Mouse (Mus musculus): ENCODE measurements around the gene Pde2a. TPM values are rescaled to one million over a fixed set of nuclear protein-coding genes. Genes with fewer than 3 reads are reported as not detected.

Gene Pde2a
- polyA plus RNA-seq, 1 experiment = 33.2 TPM

GRCm38 (mm10) chr7:101450422-101451401 is 29.2 kb downstream of the Pde2a start:
- H3K27ac ChIP-seq (ENCODE audit: control insufficient read depth, insufficient read depth, low read depth, low read length, poor library complexity) = peak overlapping the region; percentile 71
- H3K4me3 ChIP-seq (replicated peaks; ENCODE audit: control insufficient read depth, low read depth, low read length) = peak overlapping the region; percentile 81
- WGBS = under 1% methylated on average over 68 of the region's 68 CpGs
- TF ChIP-seq POLR2A (IDR thresholded peaks at IDR 0.05; ENCODE audit: borderline replicate concordance, control insufficient read depth, low read depth, low read length) (0 out of 2 replicates have a peak, but pooled peaks have one; percentile 2), CTCF (IDR thresholded peaks at IDR 0.05; ENCODE audit: control insufficient read depth, insufficient read depth, low read length) (peak; percentile 96)
- peaks cover 18% of the 10 kb centered on the region for H3K4me1 ChIP-seq (ENCODE audit: control insufficient read depth, insufficient read depth, low read length)

- 64% methylated on average over 3 of the region's 3 CpGs for WGBS
- Histone ChIP-seq H3K27ac (ENCODE audit: control insufficient read depth, insufficient read depth, low read depth, low read length, poor library complexity) (no peak overlapping the region; the same call in 1 of the 2 replicates), H3K4me1 (ENCODE audit: control insufficient read depth, insufficient read depth, low read length) (peaks cover 29% of the 10 kb centered on the region), H3K4me3 (replicated peaks; ENCODE audit: control insufficient read depth, low read depth, low read length) (peak overlapping the region; percentile 81)
- TF ChIP-seq POLR2A (IDR thresholded peaks at IDR 0.05; ENCODE audit: borderline replicate concordance, control insufficient read depth, low read depth, low read length) (no peak), CTCF (IDR thresholded peaks at IDR 0.05; ENCODE audit: control insufficient read depth, insufficient read depth, low read length) (no peak)
Observed at GRCm38 (mm10) chr7:101452669-101453068, 31.2 kb downstream of the Pde2a start.

GRCm38 (mm10) chr7:101453296-101453695 is 31.8 kb downstream of the Pde2a start:
- TF ChIP-seq POLR2A (IDR thresholded peaks at IDR 0.05; ENCODE audit: borderline replicate concordance, control insufficient read depth, low read depth, low read length) (no peak), CTCF (IDR thresholded peaks at IDR 0.05; ENCODE audit: control insufficient read depth, insufficient read depth, low read length) (no peak)
- H3K27ac ChIP-seq (ENCODE audit: control insufficient read depth, insufficient read depth, low read depth, low read length, poor library complexity) = peak overlapping the region; percentile 11; the same call in 1 of the 2 replicates
- peaks cover 32% of the 10 kb centered on the region for H3K4me1 ChIP-seq (ENCODE audit: control insufficient read depth, insufficient read depth, low read length)
- WGBS = 68% methylated on average over 3 of the region's 3 CpGs
- H3K4me3 ChIP-seq (replicated peaks; ENCODE audit: control insufficient read depth, low read depth, low read length) = peak overlapping the region; percentile 81

- Histone ChIP-seq H3K4me3 (replicated peaks; ENCODE audit: control insufficient read depth, low read depth, low read length) (peak overlapping the region; percentile 81), H3K4me1 (ENCODE audit: control insufficient read depth, insufficient read depth, low read length) (peaks cover 32% of the 10 kb centered on the region), H3K27ac (ENCODE audit: control insufficient read depth, insufficient read depth, low read depth, low read length, poor library complexity) (peak overlapping the region; percentile 11)
- WGBS = 15% methylated on average over 8 of the region's 8 CpGs
- TF ChIP-seq CTCF (IDR thresholded peaks at IDR 0.05; ENCODE audit: control insufficient read depth, insufficient read depth, low read length) (no peak), POLR2A (IDR thresholded peaks at IDR 0.05; ENCODE audit: borderline replicate concordance, control insufficient read depth, low read depth, low read length) (no peak)
Observed at GRCm38 (mm10) chr7:101453725-101454124, 32.2 kb downstream of the Pde2a start.

GRCm38 (mm10) chr7:101454479-101454878 is 33.0 kb downstream of the Pde2a start:
- TF ChIP-seq CTCF (IDR thresholded peaks at IDR 0.05; ENCODE audit: control insufficient read depth, insufficient read depth, low read length) (no peak), POLR2A (IDR thresholded peaks at IDR 0.05; ENCODE audit: borderline replicate concordance, control insufficient read depth, low read depth, low read length) (no peak)
- Histone ChIP-seq H3K4me3 (replicated peaks; ENCODE audit: control insufficient read depth, low read depth, low read length) (peak overlapping the region; percentile 12), H3K4me1 (ENCODE audit: control insufficient read depth, insufficient read depth, low read length) (peaks cover 32% of the 10 kb centered on the region), H3K27ac (ENCODE audit: control insufficient read depth, insufficient read depth, low read depth, low read length, poor library complexity) (peak overlapping the region; percentile 26; the same call in 1 of the 2 replicates)
- 7% methylated on average over 9 of the region's 9 CpGs for WGBS

GRCm38 (mm10) chr7:101455141-101455540 is 33.6 kb downstream of the Pde2a start:
- H3K4me1 ChIP-seq (ENCODE audit: control insufficient read depth, insufficient read depth, low read length) = peaks cover 35% of the 10 kb centered on the region
- peak overlapping the region; percentile 26 for H3K27ac ChIP-seq (ENCODE audit: control insufficient read depth, insufficient read depth, low read depth, low read length, poor library complexity)
- H3K4me3 ChIP-seq (replicated peaks; ENCODE audit: control insufficient read depth, low read depth, low read length) = peak overlapping the region; percentile 2
- WGBS = 43% methylated on average over 6 of the region's 6 CpGs
- TF ChIP-seq CTCF (IDR thresholded peaks at IDR 0.05; ENCODE audit: control insufficient read depth, insufficient read depth, low read length) (no peak), POLR2A (IDR thresholded peaks at IDR 0.05; ENCODE audit: borderline replicate concordance, control insufficient read depth, low read depth, low read length) (no peak)

GRCm38 (mm10) chr7:101456318-101456717 is 34.8 kb downstream of the Pde2a start:
- peaks cover 36% of the 10 kb centered on the region for H3K4me1 ChIP-seq (ENCODE audit: control insufficient read depth, insufficient read depth, low read length)
- H3K27ac ChIP-seq (ENCODE audit: control insufficient read depth, insufficient read depth, low read depth, low read length, poor library complexity) = peak overlapping the region; percentile 75
- no peak overlapping the region for H3K4me3 ChIP-seq (replicated peaks; ENCODE audit: control insufficient read depth, low read depth, low read length)
- TF ChIP-seq CTCF (IDR thresholded peaks at IDR 0.05; ENCODE audit: control insufficient read depth, insufficient read depth, low read length) = no peak
- no peak for TF ChIP-seq POLR2A (IDR thresholded peaks at IDR 0.05; ENCODE audit: borderline replicate concordance, control insufficient read depth, low read depth, low read length)
- 77% methylated on average over 4 of the region's 4 CpGs for WGBS

- no peak overlapping the region for H3K4me3 ChIP-seq (replicated peaks; ENCODE audit: control insufficient read depth, low read depth, low read length)
- no peak for TF ChIP-seq POLR2A (IDR thresholded peaks at IDR 0.05; ENCODE audit: borderline replicate concordance, control insufficient read depth, low read depth, low read length)
- no peak for TF ChIP-seq CTCF (IDR thresholded peaks at IDR 0.05; ENCODE audit: control insufficient read depth, insufficient read depth, low read length)
- WGBS = 24% methylated on average over 5 of the region's 5 CpGs
- H3K4me1 ChIP-seq (ENCODE audit: control insufficient read depth, insufficient read depth, low read length) = peaks cover 36% of the 10 kb centered on the region
- peak overlapping the region; percentile 11 for H3K27ac ChIP-seq (ENCODE audit: control insufficient read depth, insufficient read depth, low read depth, low read length, poor library complexity)
Observed at GRCm38 (mm10) chr7:101456789-101457188, 35.3 kb downstream of the Pde2a start.
